Mouse (Mus musculus) lung, adult 18-20 months (tissue): ENCODE results near the gene Hoxb6.

ENCODE experiments used
- DNase-seq, 2 experiments: peaks; one replicate each; pipeline ENCODE4 v3.0.0; 2022; ENCODE audit warnings: mixed read lengths in 2 of 2

The Hoxb6 gene

DNA sequence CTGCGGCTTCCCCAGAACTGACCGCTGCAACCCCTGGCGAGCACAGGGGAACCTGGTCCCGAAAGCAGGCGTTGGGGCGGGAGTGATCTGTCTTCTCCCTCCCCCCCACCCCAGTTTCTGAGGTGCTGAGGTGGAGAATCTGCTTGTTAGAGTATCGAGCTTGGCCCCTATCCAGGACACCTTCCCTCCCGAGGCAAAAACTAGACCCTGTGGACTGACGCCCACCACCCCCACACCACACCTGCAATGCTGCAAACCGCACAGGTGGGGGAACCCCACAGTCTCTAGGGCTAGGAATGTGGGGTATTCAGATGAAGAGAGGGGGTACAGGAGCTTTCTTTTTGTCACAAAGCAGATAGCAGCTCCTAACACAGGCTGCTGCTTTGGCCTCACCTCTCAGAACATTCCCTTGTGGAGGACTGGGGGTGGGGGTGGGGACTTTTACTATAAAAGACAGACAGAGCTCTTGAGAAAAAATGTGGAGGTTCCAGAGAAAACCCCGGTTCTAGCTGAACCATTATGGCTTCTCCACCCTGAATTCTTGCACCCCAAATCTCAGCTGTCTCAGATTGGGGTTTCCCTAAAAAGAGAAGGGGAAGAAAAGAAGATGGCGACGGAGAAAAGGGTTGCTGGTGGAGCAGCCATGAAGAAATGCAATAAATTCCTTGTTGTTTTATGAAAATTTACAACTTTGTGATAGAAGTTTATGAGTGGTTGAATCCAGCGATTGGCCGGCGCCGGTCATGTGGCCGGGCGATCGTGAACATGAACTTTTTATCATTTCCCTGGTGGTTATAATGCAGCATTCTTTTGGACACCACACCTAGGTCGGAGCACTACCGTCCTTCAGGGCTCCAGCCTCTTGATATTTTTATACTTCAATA lies at the start of gene Hoxb6:
Gene Hoxb6, plus strand, starts transcription at position 796 of the 884 bp plus-strand sequence.
- no peak for DNase-seq

DNA sequence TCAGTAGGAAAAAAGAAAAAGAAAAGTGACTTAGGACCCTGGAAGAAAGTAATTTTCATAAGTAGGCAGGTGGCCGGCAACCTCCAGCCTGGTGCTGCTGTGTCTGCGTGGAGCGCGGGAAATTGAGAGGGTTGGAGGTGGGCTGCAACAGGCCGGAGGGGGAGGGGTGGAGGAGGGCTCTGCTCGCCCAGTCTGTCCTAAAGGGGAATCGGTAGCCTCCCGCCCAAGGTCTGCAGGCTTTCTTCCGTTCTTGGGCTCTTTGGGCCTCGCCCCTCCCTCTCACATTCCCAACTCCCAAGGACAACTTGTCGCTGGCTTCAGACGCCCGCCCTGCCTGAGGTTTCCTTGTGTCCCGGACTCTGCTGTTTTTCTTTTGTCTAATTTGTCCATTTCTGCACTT lies 41.4 kb upstream of the Hoxb6 start:
- DNase-seq = no peak

DNA sequence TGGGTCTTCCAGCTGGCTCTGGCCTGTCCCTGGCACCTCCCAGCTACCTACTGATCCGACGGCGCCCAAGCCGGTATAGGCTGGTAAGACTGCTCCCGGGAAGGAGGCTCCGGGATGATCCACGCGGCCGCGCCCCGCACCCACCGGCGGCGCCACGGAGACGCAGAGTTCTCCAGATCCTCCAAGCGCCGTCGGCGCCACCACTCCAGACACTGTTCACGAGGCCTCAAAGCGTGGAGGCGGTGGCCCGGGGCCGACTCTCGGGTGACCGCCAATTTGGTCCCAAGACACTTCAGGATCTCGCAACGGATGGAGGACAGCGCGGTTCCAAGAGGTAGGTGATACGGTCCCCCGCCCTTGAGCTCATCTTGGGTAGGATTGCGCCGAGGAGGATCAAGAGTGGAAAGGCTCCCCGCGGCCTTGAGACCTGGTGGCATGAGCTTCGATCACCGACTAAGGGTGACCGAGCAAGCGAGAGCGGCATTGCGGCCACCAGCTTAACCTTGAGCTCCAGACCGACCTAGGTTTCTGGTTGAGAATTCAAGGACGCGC lies 40.7 kb upstream of the Hoxb6 start:
- no peak for DNase-seq

DNA sequence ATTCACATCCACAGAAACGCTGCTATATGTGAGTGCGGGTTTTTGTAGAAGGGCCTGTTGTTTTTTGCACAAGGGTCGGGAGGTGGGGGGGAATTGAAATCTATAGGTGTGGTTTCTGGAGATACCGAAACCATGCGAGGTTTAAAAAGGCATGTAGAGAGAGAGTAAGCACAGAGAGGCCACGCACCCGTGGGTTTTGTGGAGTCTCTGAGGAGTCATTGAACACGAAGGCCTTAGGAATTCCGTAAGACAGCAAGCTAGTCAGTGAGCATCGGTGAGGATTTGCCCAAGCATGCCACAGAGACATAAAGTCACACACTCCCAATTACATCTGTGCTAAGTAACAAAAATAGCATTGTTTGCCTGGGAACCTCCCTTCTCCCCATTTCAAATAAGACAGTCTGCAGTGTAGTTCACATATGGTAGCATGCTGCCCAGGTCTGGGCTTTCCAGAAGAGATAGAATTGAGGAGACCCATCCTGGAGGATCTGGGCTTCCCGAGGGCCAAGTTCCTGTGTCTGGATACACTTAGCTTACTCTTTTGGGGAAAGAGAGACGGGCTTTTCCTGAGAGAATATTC lies 39.6 kb upstream of the Hoxb6 start:
- DNase-seq = no peak

DNA sequence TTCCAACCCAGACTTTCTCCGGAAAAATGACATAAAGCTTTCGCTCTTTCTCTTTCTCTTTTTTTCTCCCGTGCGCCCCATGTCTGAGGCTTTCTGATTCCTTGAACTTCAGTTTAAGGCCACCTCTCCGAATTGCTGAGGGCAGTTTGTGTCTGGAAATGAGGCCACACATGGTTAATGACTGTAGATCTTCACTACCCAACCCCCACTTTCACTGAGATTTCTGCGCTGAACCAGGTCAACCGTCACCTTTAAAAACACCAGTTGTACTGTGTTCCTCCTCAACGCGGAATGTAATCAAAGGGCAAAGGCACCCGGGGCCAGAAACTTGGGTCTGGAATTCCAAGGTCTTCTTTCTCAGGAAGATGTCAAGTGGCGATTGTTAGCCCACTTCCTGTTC lies 38.1 kb upstream of the Hoxb6 start:
- DNase-seq = no peak

DNA sequence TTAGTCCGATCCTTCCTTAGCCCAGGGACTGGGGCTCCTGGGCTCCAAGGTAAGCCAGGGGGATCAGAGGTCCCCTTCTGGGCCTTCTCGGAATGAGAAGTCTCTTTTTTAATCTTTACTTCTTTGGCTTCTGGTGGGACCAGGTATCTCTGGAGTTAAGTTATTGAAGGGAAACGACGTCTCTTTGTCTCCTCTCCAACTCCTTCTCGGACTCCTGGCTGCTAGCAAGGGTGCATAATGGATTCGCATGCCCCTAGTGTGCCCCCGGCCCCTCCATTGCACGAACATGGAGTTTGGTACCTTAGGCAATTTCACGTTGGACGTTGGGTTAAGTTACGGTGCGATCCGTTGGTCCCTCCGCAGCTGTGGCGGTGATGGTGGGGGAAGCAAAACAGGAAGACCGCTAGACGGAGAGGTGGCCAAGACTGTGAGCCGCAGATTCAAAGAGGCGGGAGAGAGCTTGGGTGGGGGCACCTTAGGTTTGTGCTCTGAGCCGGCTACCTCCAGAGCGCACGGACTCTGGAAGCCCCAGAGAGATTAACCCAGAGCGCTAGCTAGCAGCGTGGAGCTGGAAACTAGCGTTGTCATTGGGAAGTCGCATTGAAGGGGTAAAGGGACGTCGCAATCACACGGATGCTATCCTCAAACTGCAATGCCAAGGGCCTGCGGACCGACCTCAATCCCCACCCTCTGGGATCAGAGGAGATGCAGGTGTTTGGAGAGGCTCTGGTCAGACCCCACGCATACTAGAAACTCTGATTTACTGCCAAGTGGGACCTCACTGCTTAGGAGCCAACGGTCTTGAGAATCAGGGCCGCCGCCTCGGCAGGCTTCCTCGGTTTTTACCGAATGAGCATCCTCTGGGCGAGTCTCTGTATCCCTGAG lies 36.9 kb upstream of the Hoxb6 start:
- DNase-seq = no peak

DNA sequence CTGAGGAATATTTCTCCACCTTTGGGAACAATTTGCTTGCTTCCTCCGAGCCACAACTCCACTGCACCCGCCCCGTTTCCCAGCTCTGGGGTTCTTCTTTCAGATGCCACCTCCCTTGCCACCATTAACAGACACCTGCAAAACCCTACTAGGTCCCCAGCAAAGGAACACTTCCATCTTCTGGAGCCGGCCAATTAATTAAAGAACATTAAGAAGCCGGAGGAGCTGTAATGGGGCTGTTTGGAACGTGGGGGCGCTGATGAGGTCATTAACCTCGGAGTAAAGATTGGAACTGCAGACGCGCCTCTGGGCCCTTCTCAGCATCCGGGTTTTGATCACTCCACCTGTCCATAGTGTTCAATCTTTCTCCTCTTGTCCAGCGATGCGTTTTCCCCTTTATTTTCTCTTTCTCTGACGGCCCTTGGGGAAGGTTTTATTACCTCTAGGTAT lies 36.3 kb upstream of the Hoxb6 start:
- DNase-seq = no peak

DNA sequence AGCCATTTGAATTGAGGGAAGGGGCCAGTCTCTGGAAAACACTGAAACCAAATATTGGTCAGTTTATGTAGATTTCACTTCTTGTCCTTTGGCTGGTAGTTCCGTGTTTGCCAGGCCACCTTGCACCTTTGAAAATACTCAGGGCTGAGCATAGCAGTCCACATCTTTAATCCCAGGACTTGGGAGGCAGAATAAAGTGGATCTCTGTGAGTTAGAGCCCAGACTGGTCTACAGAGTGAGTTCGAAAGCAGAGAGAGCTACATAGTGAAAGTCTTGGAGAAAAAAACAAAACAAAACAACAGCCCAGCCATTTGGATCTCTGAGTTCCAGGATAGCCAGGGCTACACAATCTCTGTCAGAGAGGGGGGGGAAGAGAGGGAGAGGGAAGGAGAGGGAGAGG lies 35.1 kb upstream of the Hoxb6 start:
- DNase-seq = no peak

DNA sequence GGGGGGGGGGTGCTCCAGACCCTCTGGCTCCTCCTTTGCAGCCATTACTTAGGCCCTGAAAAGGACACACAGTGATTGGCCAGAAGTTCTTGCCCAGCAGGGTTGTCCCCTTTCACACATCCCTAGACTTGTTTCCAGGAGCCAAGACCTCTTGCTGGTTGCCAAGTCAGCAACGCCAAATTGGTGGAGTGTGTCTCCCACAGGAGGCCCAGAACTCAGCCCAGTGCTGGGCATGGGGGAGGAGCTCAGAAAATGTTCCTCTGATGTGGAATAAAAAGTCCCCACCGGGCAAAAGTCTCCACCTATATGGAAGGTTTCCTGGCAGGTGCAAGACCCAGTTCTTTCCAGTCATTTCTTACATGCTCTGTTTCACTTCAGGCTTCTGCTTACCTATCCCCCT lies 33.2 kb upstream of the Hoxb6 start:
- DNase-seq = no peak

DNA sequence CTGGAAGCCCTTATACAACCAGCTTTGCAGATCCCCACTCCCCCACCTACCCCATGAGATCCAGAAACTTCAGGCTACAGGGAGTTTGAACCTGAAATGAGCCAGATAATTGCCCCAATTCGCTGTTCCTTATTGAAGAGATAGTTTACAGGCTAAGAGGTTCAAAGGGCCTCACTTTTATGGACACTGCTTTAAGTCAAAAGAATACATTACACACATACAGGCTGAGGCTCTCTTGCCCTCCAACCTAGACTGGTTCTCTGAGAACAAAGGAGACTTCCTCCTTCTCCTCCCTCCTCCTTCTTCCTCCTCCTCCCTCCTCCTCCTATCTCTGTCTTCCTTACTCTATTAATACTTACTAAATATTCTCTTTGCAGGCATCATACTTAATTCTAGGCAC lies 32.8 kb upstream of the Hoxb6 start:
- no peak for DNase-seq

DNA sequence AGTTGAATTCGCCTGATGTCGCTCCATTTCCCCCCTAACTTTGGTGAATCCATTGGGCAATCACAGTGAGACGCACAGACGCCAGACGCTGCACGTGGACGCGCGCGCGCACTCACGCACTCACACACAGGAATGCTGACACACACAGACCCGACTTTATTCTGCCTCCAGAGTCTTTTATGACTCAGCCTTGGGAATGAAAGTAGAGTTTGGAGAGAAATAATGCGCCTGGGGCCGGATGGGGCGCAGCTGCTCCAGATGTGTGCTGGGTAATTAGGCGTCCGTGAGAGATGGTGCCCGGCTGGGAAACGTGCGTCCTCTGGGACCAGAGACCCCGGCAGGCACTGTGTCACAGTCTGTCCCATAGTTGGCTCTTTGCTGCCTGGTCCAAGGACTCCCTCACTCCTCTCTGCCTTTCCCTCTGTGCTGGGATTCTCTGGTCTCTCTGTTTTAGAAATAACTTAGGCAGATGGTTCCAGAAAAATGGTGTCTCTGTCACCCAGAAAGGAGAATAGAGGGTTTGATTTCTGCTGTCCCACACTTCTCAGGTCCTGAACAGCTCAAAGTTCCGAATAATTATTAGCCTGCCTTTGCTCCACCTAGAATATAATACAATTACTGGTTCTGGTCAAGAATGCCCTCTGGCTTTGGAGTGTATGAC lies 31.8 kb upstream of the Hoxb6 start:
- DNase-seq = peak in 1 of 2 experiments; percentile 33

DNA sequence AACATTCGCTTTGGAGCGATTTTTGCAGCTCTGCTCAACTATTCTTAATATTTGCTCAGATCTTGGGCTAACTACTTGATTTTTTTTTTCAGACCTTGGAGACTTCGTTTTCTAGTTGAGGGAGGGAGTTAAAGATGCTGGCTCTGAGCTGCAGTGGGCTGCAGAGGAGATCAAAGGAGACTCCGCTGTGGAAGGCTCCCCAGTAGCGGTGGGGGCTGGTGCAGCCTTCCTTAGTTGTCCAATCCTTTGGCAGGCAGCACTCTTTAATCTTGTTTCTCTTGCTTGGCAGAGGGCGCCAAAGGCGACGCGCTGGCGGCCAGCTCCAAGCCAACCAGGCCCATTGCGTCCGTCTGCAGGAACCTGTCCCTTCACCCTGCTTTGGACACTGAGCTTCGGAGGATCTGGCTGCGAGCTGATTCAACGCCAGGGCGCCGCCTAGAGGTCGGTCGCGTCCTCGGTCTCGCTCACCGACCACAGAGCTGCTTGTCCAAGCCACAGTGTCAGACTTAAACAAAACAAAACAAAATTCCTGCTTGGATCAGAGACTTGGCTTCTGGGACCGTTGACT lies 30.9 kb upstream of the Hoxb6 start:
- peak; percentile 48 to 67 for DNase-seq

DNA sequence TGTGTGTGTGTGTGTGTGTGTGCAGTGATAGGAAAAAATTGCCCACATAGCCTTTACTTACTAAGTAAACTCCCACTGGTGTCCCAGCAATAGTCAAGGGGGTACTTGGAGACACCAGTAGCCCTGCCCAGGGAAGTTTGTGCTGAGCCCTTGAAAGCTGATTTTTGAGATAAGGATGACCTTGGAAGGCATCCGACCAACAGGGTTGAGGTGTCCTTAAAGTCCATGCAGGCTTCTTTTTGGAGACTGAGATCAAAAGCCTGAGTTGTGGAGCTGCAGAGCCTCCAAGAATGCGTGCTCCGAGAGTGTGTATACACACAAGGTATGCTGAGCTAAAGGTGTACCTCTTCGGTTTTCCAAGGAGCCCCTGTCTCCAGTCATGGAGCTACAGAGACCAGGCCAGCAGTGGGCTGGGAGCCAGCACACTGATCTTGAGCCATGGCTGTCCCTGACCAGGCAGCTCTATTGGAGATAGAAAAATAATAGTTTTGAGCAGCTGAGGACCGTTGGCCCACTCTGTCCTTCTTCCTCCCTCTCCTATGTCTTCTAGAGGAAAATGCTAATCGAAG lies 29.9 kb upstream of the Hoxb6 start:
- DNase-seq = no peak

DNA sequence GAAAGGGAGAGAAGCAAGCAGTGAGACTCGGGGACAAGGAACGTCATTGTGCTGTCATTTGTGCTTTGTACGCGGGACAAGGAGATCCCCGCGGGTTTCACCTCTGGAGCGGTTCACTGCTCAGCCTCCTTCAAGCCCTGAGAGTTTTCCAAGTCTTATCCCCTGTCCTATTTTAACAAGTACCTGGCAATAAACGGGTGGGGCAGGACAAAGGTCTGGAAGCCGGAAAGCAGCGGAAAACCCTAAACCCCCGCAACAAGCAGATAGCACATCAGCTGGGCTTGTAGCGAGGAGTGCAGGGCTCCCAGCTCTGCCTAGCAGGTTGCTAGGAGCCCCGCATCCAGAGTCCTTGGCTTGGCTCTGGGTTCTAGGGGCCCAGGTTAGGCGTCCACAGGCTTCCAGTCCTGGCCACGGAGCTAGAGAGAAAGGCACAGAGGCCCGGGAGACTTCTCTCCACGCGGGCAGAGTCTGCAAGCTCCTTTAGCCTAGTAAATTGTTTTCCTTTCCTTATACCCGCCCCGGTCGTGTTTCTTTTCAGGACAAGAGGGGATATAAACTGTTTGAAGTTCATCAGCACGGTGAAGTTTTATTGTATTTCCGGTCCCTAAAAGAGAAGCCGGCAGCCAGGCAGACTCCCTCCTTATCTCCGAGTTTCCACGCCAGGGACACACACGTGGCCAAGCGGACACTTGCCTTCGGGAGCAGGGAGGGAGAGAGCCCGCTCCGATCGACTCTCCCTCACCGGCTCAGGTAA lies 28.5 kb upstream of the Hoxb6 start:
- DNase-seq = no peak

DNA sequence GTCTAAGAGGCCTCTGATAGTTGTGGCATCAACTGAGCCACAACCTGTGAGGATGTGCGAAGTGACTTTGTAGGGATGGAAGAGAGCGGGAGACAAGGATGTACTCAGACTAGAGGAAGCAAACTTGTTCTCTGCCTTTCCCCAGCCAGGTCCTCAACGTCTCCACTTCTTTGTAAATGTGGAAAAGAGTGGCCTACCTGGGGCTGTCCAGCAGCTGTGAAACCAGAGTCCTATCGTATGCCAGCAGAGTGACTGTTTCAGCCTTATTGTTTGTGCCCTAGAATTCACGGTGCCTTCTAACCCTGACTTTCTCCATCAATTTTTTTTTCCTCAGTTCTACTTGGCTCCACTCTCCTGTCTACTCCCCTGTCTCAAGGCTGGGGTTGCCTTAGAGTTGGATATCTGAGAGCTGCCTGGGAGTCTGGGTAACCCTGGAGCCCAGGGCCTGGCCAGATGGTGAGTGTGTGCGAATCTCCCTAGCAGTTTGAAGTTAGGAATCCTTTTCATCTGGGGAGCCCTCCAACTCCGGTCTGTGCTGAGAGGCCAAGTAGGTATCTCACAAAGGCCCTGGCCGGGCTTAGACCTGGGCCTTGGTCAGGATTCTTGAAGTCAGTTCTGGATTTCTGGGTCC lies 27.8 kb upstream of the Hoxb6 start:
- DNase-seq = no peak

DNA sequence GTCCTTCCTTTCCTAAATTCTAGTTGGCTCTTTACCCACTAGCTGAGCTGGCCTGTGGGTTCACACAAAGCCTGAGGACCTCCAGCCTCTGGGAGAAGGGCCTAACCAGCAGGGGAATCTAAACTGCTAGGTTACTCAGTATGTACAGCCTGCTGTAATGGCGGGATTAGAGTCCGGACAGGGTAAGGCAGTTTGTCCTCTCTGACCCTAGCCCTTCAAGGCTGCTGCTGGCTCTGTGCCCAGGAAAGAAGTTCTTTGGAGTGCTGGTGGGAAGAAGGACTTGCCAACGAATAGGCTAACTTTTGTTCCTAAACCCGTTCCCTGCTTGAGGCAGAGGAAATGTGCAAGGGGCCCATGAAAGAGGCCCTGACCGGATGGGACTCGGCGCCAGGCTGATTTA lies 26.3 kb upstream of the Hoxb6 start:
- no peak for DNase-seq

DNA sequence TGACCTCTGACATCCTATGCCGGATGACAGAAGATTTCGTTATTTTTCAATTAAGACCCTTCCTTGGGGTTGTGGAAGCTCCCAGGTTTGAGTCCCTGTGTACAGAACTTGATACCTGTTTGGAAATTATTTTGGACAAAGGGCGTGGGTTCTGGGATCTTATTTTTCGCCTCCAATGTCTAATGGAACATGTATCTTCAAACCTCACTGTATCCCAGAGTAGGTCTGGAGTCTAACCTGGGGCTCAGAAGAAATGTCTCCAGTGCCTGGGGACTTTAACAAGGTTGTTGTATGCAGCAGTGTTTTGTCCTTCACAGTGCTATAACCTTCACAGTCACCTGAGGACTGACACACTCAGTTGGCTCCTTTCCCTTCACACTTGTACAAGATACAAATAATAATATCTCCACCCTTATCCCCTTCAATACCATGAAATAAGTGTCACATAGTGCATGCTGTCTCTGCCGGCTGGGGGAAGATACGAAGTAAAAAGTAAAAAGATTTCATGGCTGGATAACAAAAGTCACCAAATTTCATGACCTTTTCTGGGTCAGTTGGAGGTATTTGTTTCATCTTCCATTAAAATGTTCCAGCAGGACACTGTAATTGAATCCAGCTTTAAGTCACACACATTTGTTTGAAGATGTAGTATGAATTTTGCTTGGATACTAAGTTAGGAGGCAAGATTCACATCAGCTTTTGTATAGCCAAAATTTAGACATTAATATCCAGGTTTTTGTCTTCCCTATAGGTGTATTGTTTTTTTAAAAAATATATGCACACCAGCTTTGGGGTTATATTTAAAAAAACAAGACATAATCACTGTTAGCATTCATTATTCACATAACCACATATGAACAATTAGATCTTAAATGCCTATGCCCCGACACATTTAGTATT lies 25.0 kb upstream of the Hoxb6 start:
- DNase-seq = no peak

DNA sequence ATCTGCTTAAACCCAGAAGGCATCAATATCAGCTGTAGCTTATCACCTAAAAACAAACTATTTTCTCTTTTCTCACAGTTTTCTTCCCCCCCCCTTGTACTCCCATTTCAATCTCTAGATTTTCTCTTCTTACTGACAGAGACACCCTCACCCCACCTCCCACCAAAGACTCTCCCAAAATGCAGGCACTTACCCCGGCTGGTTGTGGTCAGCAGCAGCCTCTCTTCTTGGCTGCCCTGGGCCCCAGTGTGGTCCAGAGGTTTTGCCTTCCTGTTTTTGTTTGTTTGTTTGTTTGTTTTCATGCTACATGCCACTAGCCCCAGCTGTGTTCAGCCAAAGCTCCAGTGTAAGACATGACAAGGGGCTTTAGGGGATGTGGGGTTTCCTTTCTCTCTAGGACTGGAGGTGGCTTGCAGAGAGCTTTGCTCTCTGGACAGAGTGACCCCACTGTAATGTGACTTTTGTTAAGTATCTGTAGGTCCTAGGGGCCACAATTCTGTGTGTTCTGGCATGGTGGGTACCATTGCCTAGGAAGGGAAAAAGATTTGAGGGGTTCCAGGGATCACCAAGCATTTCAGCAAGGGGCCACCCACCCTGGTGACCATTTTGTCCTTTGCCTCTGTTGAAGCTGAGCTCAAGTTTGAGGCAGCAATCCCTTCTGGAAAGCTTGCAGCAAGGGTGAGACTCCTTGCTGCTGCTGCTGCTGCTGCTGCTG lies 24.1 kb upstream of the Hoxb6 start:
- no peak for DNase-seq

DNA sequence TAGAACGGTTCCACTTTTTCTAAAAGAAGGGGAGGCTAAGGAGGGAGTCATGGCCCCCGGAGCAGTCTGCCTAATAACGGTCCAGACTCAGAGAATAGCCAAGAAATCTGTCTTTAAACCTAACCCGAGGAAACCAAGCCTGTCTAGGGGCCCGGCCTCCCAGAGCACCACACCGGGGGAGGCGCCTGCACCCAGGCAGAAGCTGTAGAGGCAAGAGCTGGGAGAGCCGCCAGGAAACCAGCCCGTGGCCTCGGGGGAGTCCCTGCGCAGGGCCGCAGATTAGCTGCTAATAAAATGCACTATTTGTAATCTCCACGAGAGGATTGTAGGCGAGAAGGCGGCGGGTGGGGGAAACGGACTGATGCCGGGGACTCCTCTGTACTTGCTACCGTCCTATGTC lies 22.4 kb upstream of the Hoxb6 start:
- DNase-seq = no peak
